Mouse (Mus musculus): ENCODE measurements around the gene 1110051M20Rik. TPM values are rescaled to one million over a fixed set of nuclear protein-coding genes. Genes with fewer than 3 reads are reported as not detected.

1110051M20Rik gene
- polyA plus RNA-seq, 1 experiment from 2014 or later: 163 TPM

DNA sequence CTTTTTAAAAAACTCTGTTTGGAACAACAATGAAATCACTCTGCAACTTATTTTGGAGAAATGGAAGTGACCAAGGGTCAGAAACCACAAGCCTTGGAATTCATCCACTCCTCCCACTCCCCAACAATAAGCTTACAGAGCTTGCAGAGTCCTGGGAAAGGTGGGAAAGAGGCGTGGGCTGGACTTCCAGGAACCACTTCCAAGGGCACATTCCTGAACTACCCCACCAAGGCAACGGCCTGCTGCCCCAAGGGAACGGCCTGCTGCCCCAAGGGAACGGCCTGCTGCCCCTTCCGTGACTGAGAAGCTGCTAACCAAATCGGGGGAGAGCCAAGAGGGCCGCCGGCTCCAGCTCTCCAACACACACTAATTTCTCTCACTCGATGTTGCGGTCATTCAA is 5.2 kb downstream of the 1110051M20Rik start:
- no peaks in the 10 kb centered on the region for H3K36me3 ChIP-seq (ENCODE audit: control insufficient read depth, insufficient read depth, low read length)
- H3K4me1 ChIP-seq (ENCODE audit: control insufficient read depth, insufficient read depth, low read length): peaks cover 5% of the 10 kb centered on the region; the same call in 1 of the 2 replicates
- no peaks in the 10 kb centered on the region for H3K27me3 ChIP-seq (ENCODE audit: control insufficient read depth, insufficient read depth, low read length)
- no peak overlapping the region for H3K27ac ChIP-seq (ENCODE audit: low read depth, low read length)
- no peaks in the 10 kb centered on the region for H3K9me3 ChIP-seq (ENCODE audit: control insufficient read depth, low read length)
- H3K4me3 ChIP-seq (ENCODE audit: low read depth, low read length): no peak overlapping the region
- ATAC-seq (ENCODE audit: low read depth): no peak
- H3K4me2 ChIP-seq (ENCODE audit: low read depth, low read length): no peak overlapping the region
- WGBS: 92% methylated on average over 10 of the region's 10 CpGs
- no peak overlapping the region for H3K9ac ChIP-seq (replicated peaks; ENCODE audit: low read depth, low read length)

GRCm38 (mm10) chr2:91437116-91437815 is 7.2 kb downstream of the 1110051M20Rik start:
- WGBS: 67% methylated on average over 5 of the region's 5 CpGs

GRCm38 (mm10) chr2:91436713-91437112 is 7.8 kb downstream of the 1110051M20Rik start:
- no peaks in the 10 kb centered on the region for H3K27me3 ChIP-seq (ENCODE audit: control insufficient read depth, insufficient read depth, low read length)
- no peak overlapping the region for H3K9ac ChIP-seq (replicated peaks; ENCODE audit: low read depth, low read length)
- no peak overlapping the region for H3K4me2 ChIP-seq (ENCODE audit: low read depth, low read length)
- H3K4me3 ChIP-seq (ENCODE audit: low read depth, low read length): no peak overlapping the region
- H3K36me3 ChIP-seq (ENCODE audit: control insufficient read depth, insufficient read depth, low read length): no peaks in the 10 kb centered on the region
- no peak for ATAC-seq (ENCODE audit: low read depth)
- no peaks in the 10 kb centered on the region for H3K9me3 ChIP-seq (ENCODE audit: control insufficient read depth, low read length)
- H3K4me1 ChIP-seq (ENCODE audit: control insufficient read depth, insufficient read depth, low read length): no peaks in the 10 kb centered on the region; the same call in 1 of the 2 replicates
- 65% methylated on average over 8 of the region's 8 CpGs for WGBS
- no peak overlapping the region for H3K27ac ChIP-seq (ENCODE audit: low read depth, low read length)

More at GRCm38 (mm10) chr2:91437116-91437815, 7.2 kb downstream of the 1110051M20Rik start:
- Histone ChIP-seq H3K36me3 (ENCODE audit: control insufficient read depth, insufficient read depth, low read length) (no peaks in the 10 kb centered on the region), H3K4me1 (ENCODE audit: control insufficient read depth, insufficient read depth, low read length) (no peaks in the 10 kb centered on the region; the same call in 1 of the 2 replicates), H3K27ac (ENCODE audit: low read depth, low read length) (no peak overlapping the region), H3K4me3 (ENCODE audit: low read depth, low read length) (no peak overlapping the region), H3K4me2 (ENCODE audit: low read depth, low read length) (no peak overlapping the region), H3K27me3 (ENCODE audit: control insufficient read depth, insufficient read depth, low read length) (no peaks in the 10 kb centered on the region), H3K9ac (replicated peaks; ENCODE audit: low read depth, low read length) (no peak overlapping the region), H3K9me3 (ENCODE audit: control insufficient read depth, low read length) (no peaks in the 10 kb centered on the region)
- no peak for ATAC-seq (ENCODE audit: low read depth)

GRCm38 (mm10) chr2:91430600-91430919 is 13.9 kb downstream of the 1110051M20Rik start:
- H3K27me3 ChIP-seq (ENCODE audit: control insufficient read depth, insufficient read depth, low read length): no peaks in the 10 kb centered on the region
- no peaks in the 10 kb centered on the region for H3K36me3 ChIP-seq (ENCODE audit: control insufficient read depth, insufficient read depth, low read length)
- H3K4me1 ChIP-seq (ENCODE audit: control insufficient read depth, insufficient read depth, low read length): peaks cover 13% of the 10 kb centered on the region; the same call in 1 of the 2 replicates
- H3K9ac ChIP-seq (replicated peaks; ENCODE audit: low read depth, low read length): no peak overlapping the region
- no peak overlapping the region for H3K4me2 ChIP-seq (ENCODE audit: low read depth, low read length)
- ATAC-seq (ENCODE audit: low read depth): peak; percentile 63; the same call in 1 of the 2 replicates
- no peak overlapping the region for H3K27ac ChIP-seq (ENCODE audit: low read depth, low read length)
- WGBS: 11% methylated on average over 6 of the region's 6 CpGs
- no peaks in the 10 kb centered on the region for H3K9me3 ChIP-seq (ENCODE audit: control insufficient read depth, low read length)
- H3K4me3 ChIP-seq (ENCODE audit: low read depth, low read length): no peak overlapping the region

DNA sequence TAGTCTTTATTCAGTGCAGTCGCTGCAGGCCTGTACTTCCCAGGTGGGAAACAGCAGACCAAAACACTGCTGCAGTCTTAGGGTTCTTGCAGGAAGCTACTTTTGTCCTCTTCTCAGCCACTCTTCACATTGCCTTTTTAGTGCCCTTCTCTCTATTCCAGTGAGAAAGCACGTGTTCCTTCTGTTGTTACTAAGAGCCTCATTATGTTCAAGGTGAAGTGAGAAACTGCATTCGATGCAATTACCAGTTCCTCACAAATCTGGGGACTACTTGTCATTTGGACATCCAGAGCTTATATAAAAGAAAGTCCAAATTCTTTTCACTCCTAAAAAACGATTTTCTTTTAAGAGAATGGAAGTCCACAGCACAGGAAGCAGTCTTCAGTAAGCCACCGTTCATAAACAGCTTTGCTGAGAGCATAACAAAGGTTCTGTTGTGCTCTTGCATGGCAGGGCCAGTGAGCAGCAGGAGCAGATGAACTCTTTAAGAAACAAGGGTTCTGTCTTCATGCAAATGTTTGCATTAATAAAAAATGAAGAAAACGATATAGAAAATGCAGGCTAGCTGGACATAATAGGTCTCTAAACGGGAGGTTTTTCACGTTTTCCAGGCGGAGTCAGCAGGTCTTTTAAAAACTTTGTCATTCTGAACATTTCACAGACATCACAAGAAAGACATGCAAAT is 14.4 kb downstream of the 1110051M20Rik start:
- WGBS: 9% methylated on average over 9 of the region's 9 CpGs
- ATAC-seq (ENCODE audit: low read depth): no peak
- Histone ChIP-seq H3K9ac (replicated peaks; ENCODE audit: low read depth, low read length) (no peak overlapping the region), H3K4me2 (ENCODE audit: low read depth, low read length) (no peak overlapping the region), H3K27me3 (ENCODE audit: control insufficient read depth, insufficient read depth, low read length) (no peaks in the 10 kb centered on the region), H3K4me1 (ENCODE audit: control insufficient read depth, insufficient read depth, low read length) (peaks cover 13% of the 10 kb centered on the region; the same call in 1 of the 2 replicates), H3K36me3 (ENCODE audit: control insufficient read depth, insufficient read depth, low read length) (no peaks in the 10 kb centered on the region), H3K9me3 (ENCODE audit: control insufficient read depth, low read length) (no peaks in the 10 kb centered on the region), H3K27ac (ENCODE audit: low read depth, low read length) (0 out of 2 replicates have a peak overlapping the region, but pooled peaks have one; percentile 10), H3K4me3 (ENCODE audit: low read depth, low read length) (no peak overlapping the region)

- H3K27ac ChIP-seq (ENCODE audit: low read depth, low read length): no peak overlapping the region
- no peaks in the 10 kb centered on the region for H3K36me3 ChIP-seq (ENCODE audit: control insufficient read depth, insufficient read depth, low read length)
- H3K4me3 ChIP-seq (ENCODE audit: low read depth, low read length): no peak overlapping the region
- no peak overlapping the region for H3K9ac ChIP-seq (replicated peaks; ENCODE audit: low read depth, low read length)
- H3K27me3 ChIP-seq (ENCODE audit: control insufficient read depth, insufficient read depth, low read length): no peaks in the 10 kb centered on the region
- H3K4me2 ChIP-seq (ENCODE audit: low read depth, low read length): no peak overlapping the region
- WGBS: 79% methylated on average over 3 of the region's 3 CpGs
- no peak for ATAC-seq (ENCODE audit: low read depth)
- peaks cover 13% of the 10 kb centered on the region; the same call in 1 of the 2 replicates for H3K4me1 ChIP-seq (ENCODE audit: control insufficient read depth, insufficient read depth, low read length)
- H3K9me3 ChIP-seq (ENCODE audit: control insufficient read depth, low read length): no peaks in the 10 kb centered on the region
Observed at GRCm38 (mm10) chr2:91429146-91429545, 15.4 kb downstream of the 1110051M20Rik start.

- Histone ChIP-seq H3K27ac (ENCODE audit: low read depth, low read length) (no peak overlapping the region), H3K36me3 (ENCODE audit: control insufficient read depth, insufficient read depth, low read length) (no peaks in the 10 kb centered on the region), H3K4me2 (ENCODE audit: low read depth, low read length) (no peak overlapping the region), H3K4me1 (ENCODE audit: control insufficient read depth, insufficient read depth, low read length) (peaks cover 13% of the 10 kb centered on the region; the same call in 1 of the 2 replicates), H3K4me3 (ENCODE audit: low read depth, low read length) (no peak overlapping the region), H3K9ac (replicated peaks; ENCODE audit: low read depth, low read length) (no peak overlapping the region), H3K9me3 (ENCODE audit: control insufficient read depth, low read length) (no peaks in the 10 kb centered on the region), H3K27me3 (ENCODE audit: control insufficient read depth, insufficient read depth, low read length) (no peaks in the 10 kb centered on the region)
- 94% methylated on average over 1 of the region's 1 CpGs for WGBS
- ATAC-seq (ENCODE audit: low read depth): no peak
Observed at GRCm38 (mm10) chr2:91426321-91426720, 18.2 kb downstream of the 1110051M20Rik start.

DNA sequence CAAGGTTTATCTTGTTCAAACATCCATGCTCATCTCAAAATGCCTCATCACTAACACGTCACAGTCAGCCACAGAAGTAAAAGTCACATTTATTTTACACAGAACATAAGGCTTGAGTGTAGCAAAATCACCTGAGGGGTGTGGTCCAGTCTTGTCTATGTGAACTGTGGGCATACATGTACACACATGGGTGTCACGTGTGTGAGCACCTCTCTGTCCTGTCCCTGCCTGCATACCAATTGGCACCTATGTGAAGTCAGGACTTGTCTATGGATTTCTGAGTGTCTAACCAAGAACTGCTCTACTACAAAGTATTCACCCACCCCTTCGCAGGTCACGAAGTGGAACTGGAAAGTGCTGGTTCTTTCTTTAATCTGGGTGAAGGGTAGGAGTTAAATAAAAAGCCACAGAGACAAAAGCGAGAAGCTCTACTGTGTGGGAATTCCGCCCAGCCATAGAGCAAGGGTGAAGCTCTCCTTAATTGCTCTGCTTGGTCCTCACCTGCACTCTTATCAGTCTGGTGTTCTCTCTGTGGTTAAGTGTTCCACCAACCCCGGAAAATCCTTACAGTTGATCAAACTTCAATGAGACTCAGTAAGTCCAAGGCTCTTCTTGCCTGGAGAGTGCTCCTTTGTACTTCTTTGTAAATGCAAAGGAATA is 20.3 kb downstream of the 1110051M20Rik start:
- Histone ChIP-seq H3K4me1 (ENCODE audit: control insufficient read depth, insufficient read depth, low read length) (no peaks in the 10 kb centered on the region), H3K9ac (replicated peaks; ENCODE audit: low read depth, low read length) (no peak overlapping the region), H3K4me3 (ENCODE audit: low read depth, low read length) (no peak overlapping the region), H3K36me3 (ENCODE audit: control insufficient read depth, insufficient read depth, low read length) (no peaks in the 10 kb centered on the region), H3K4me2 (ENCODE audit: low read depth, low read length) (no peak overlapping the region), H3K9me3 (ENCODE audit: control insufficient read depth, low read length) (no peaks in the 10 kb centered on the region), H3K27me3 (ENCODE audit: control insufficient read depth, insufficient read depth, low read length) (no peaks in the 10 kb centered on the region), H3K27ac (ENCODE audit: low read depth, low read length) (no peak overlapping the region)
- ATAC-seq (ENCODE audit: low read depth): no peak
- 88% methylated on average over 7 of the region's 7 CpGs for WGBS

- H3K4me2 ChIP-seq (ENCODE audit: low read depth, low read length): no peak overlapping the region
- no peak for ATAC-seq (ENCODE audit: low read depth)
- WGBS: 77% methylated on average over 5 of the region's 5 CpGs
Observed at GRCm38 (mm10) chr2:91421641-91422040, 22.9 kb downstream of the 1110051M20Rik start.

More at GRCm38 (mm10) chr2:91421641-91422040, 22.9 kb downstream of the 1110051M20Rik start:
- no peak overlapping the region for H3K27ac ChIP-seq (ENCODE audit: low read depth, low read length)
- H3K4me3 ChIP-seq (ENCODE audit: low read depth, low read length): no peak overlapping the region
- no peaks in the 10 kb centered on the region for H3K4me1 ChIP-seq (ENCODE audit: control insufficient read depth, insufficient read depth, low read length)
- no peak overlapping the region for H3K9ac ChIP-seq (replicated peaks; ENCODE audit: low read depth, low read length)
- no peaks in the 10 kb centered on the region for H3K36me3 ChIP-seq (ENCODE audit: control insufficient read depth, insufficient read depth, low read length)
- no peaks in the 10 kb centered on the region for H3K27me3 ChIP-seq (ENCODE audit: control insufficient read depth, insufficient read depth, low read length)
- H3K9me3 ChIP-seq (ENCODE audit: control insufficient read depth, low read length): no peaks in the 10 kb centered on the region
